ENCODE assay signal across 11 mouse cellular contexts in the genomic region with DNA sequence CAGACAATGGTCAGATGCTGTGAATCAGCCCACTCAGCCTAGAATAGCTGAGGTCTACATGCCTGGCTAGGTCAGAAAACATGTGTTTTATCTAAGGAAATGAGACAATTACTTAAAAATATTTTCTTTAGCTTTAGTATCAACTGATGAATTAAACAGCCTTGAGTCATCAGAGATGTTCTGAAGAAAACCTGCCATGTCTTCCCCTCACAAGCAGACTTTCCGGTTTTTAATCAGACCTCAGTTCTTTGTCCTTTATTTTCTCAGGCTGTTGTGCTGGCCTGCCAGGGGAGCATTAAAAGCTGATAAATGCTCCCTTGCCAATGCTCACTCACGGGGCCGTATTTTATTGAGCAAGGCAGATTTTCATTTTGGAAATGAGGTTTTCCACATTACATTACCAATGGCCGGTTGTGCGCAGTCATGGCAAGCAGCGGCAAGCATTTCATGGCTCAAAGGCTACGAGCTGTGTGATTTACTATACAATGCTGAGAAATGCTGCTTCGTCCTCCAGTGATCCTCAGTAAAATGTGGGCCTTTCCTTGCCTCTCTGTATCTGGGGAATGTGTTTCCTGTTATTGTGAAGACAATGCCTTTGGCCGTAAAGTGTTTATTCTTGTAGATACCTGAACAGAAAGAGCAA.
A peak's percentile ranks its signal among the peaks of the same experiment; 100 is the strongest.
DNase-seq lines count a peak whose midpoint lies in the region; ATAC-seq and TF ChIP-seq lines count a peak whose summit lies in the region.
"Had no signal": no experiment of that assay in that cellular context is flagged by ENCODE, and none has a peak within 500 bp of the region (broad histone marks: within the 10 kb centered on the region; RNA-seq: fewer than 3 reads in every experiment).

No protein-coding gene starts in this region.

- H3K4me2 ChIP-seq in forebrain, embryonic 12.5 days = no peak overlapping the region
- no peak overlapping the region for H3K4me2 ChIP-seq in forebrain, embryonic 11.5 days (ENCODE audit: low read depth, low read length, severe bottlenecking)
- no peak overlapping the region for H3K4me2 ChIP-seq in stomach, embryonic 14.5 days (replicated peaks; ENCODE audit: low read depth, low read length)
- no peak overlapping the region for H3K4me2 ChIP-seq in stomach, postnatal 0 days (replicated peaks; ENCODE audit: low read depth)
- no peak overlapping the region for H3K4me2 ChIP-seq in limb, embryonic 11.5 days (ENCODE audit: low read depth, severe bottlenecking)
- H3K4me2 ChIP-seq: embryonic facial prominence, embryonic 12.5 days had no signal

- no peak for TF ChIP-seq EP300 in stomach, postnatal 0 days (optimal IDR thresholded peaks at IDR 0.05)

- no peaks in the 10 kb centered on the region for H3K36me3 ChIP-seq in forebrain, embryonic 12.5 days (replicated peaks)
- no peaks in the 10 kb centered on the region for H3K36me3 ChIP-seq in forebrain, embryonic 11.5 days (ENCODE audit: control insufficient read depth, insufficient read depth, low read length)
- peaks cover 3% of the 10 kb centered on the region; the same call in 1 of the 2 replicates for H3K36me3 ChIP-seq in stomach, embryonic 14.5 days (ENCODE audit: control insufficient read depth, insufficient read depth, low read length)
- H3K36me3 ChIP-seq in stomach, postnatal 0 days (ENCODE audit: control insufficient read depth, insufficient read depth, low read length) = no peaks in the 10 kb centered on the region
- no peaks in the 10 kb centered on the region for H3K36me3 ChIP-seq in limb, embryonic 11.5 days (ENCODE audit: control insufficient read depth, insufficient read depth, low read length)
- H3K36me3 ChIP-seq: embryonic facial prominence, embryonic 12.5 days had no signal

- intact Hi-C loops in left cerebral cortex, postnatal 4 days (cut with DNase I) = no loop called here

- 53% methylated on average over 9 of the region's 9 CpGs for WGBS in forebrain, embryonic 12.5 days
- WGBS in forebrain, embryonic 11.5 days = 58% methylated on average over 9 of the region's 9 CpGs
- WGBS in stomach, embryonic 14.5 days = 62% methylated on average over 9 of the region's 9 CpGs
- 56% methylated on average over 9 of the region's 9 CpGs for WGBS in stomach, postnatal 0 days
- WGBS in limb, embryonic 11.5 days = 50% methylated on average over 9 of the region's 9 CpGs

- no peak overlapping the region for H3K4me3 ChIP-seq in forebrain, embryonic 12.5 days (replicated peaks)
- no peak overlapping the region for H3K4me3 ChIP-seq in forebrain, embryonic 11.5 days (ENCODE audit: low read depth, low read length)
- H3K4me3 ChIP-seq in stomach, embryonic 14.5 days (ENCODE audit: low read depth, low read length) = no peak overlapping the region
- H3K4me3 ChIP-seq in stomach, postnatal 0 days (ENCODE audit: low read depth, low read length) = no peak overlapping the region
- H3K4me3 ChIP-seq in limb, embryonic 11.5 days (ENCODE audit: low read depth, low read length) = no peak overlapping the region
- H3K4me3 ChIP-seq: embryonic facial prominence, embryonic 12.5 days had no signal

- no peaks in the 10 kb centered on the region for H3K27me3 ChIP-seq in forebrain, embryonic 12.5 days
- no peaks in the 10 kb centered on the region for H3K27me3 ChIP-seq in forebrain, embryonic 11.5 days (ENCODE audit: control insufficient read depth, insufficient read depth, low read length)
- no peaks in the 10 kb centered on the region for H3K27me3 ChIP-seq in stomach, embryonic 14.5 days (ENCODE audit: control insufficient read depth, insufficient read depth, low read length)
- H3K27me3 ChIP-seq in stomach, postnatal 0 days (ENCODE audit: control insufficient read depth, insufficient read depth, low read length) = no peaks in the 10 kb centered on the region
- no peaks in the 10 kb centered on the region for H3K27me3 ChIP-seq in limb, embryonic 11.5 days (ENCODE audit: control insufficient read depth, insufficient read depth, low read length)
- H3K27me3 ChIP-seq: embryonic facial prominence, embryonic 12.5 days had no signal

- no peak for ATAC-seq in forebrain, embryonic 12.5 days (ENCODE audit: low FRiP score)
- ATAC-seq in forebrain, embryonic 11.5 days (replicated peaks; ENCODE audit: low FRiP score) = no peak
- no peak for ATAC-seq in stomach, embryonic 14.5 days (ENCODE audit: insufficient number of reproducible peaks, insufficient read depth, low FRiP score, low read depth)
- no peak for ATAC-seq in stomach, postnatal 0 days (ENCODE audit: low FRiP score, low TSS enrichment)
- 0 out of 2 replicates have a peak, but pooled peaks have one; percentile 26 for ATAC-seq in limb, embryonic 11.5 days (ENCODE audit: insufficient number of reproducible peaks, low FRiP score, low TSS enrichment, low read depth)
- no peak for ATAC-seq in cerebellum, adult (ENCODE audit: insufficient number of reproducible peaks, low FRiP score, low TSS enrichment)

- H3K9ac ChIP-seq in forebrain, embryonic 12.5 days = no peak overlapping the region
- H3K9ac ChIP-seq in forebrain, embryonic 11.5 days (ENCODE audit: low read length) = no peak overlapping the region
- no peak overlapping the region for H3K9ac ChIP-seq in stomach, embryonic 14.5 days (replicated peaks; ENCODE audit: low read depth, low read length)
- H3K9ac ChIP-seq in stomach, postnatal 0 days (ENCODE audit: low read length) = no peak overlapping the region
- H3K9ac ChIP-seq in limb, embryonic 11.5 days (ENCODE audit: low read length) = no peak overlapping the region
- H3K9ac ChIP-seq: embryonic facial prominence, embryonic 12.5 days had no signal

- no peak for DNase-seq in forebrain, embryonic 11.5 days (ENCODE audit: low spot score)
- DNase-seq in stomach, postnatal 0 days (ENCODE audit: low spot score) = no peak
- peak; percentile 40 for DNase-seq in limb, embryonic 11.5 days (ENCODE audit: low spot score)
- no peak for DNase-seq in left cerebral cortex, adult 18-20 months (ENCODE audit: low spot score in 2 of 2)
- no peak for DNase-seq in left cerebral cortex, postnatal 4 days
- DNase-seq: layer of hippocampus, postnatal 36 days; retina, postnatal 1 day had no signal

- TF ChIP-seq CTCF in stomach, postnatal 0 days (IDR thresholded peaks at IDR 0.05; ENCODE audit: low read depth) = no peak

- H3K4me1 ChIP-seq in forebrain, embryonic 12.5 days = peaks cover 13% of the 10 kb centered on the region
- H3K4me1 ChIP-seq in forebrain, embryonic 11.5 days (replicated peaks; ENCODE audit: control insufficient read depth, insufficient read depth, low read length) = no peaks in the 10 kb centered on the region
- H3K4me1 ChIP-seq in stomach, embryonic 14.5 days (ENCODE audit: control insufficient read depth, insufficient read depth, low read length) = peaks cover 7% of the 10 kb centered on the region; the same call in 1 of the 2 replicates
- peaks cover 4% of the 10 kb centered on the region; the same call in 1 of the 2 replicates for H3K4me1 ChIP-seq in stomach, postnatal 0 days (replicated peaks; ENCODE audit: control insufficient read depth, insufficient read depth)
- H3K4me1 ChIP-seq in limb, embryonic 11.5 days (ENCODE audit: control insufficient read depth, insufficient read depth, low read length) = 0 out of 2 replicates have a peak, but pooled peaks cover 9% of the 10 kb centered on the region

- H3K27ac ChIP-seq in forebrain, embryonic 12.5 days = 0 out of 2 replicates have a peak overlapping the region, but pooled peaks have one; percentile 5
- no peak overlapping the region for H3K27ac ChIP-seq in forebrain, embryonic 11.5 days (ENCODE audit: low read depth, low read length)
- H3K27ac ChIP-seq in stomach, embryonic 14.5 days (ENCODE audit: low read length) = peak overlapping the region; percentile 44; the same call in 1 of the 2 replicates
- no peak overlapping the region; the same call in 1 of the 2 replicates for H3K27ac ChIP-seq in stomach, postnatal 0 days (replicated peaks)
- H3K27ac ChIP-seq in limb, embryonic 11.5 days (replicated peaks; ENCODE audit: low read depth, low read length) = peak overlapping the region; percentile 8; the same call in 1 of the 2 replicates
- H3K27ac ChIP-seq: embryonic facial prominence, embryonic 12.5 days had no signal

- no peaks in the 10 kb centered on the region for H3K9me3 ChIP-seq in forebrain, embryonic 12.5 days
- H3K9me3 ChIP-seq in forebrain, embryonic 11.5 days (ENCODE audit: control insufficient read depth, low read length) = no peaks in the 10 kb centered on the region
- no peaks in the 10 kb centered on the region for H3K9me3 ChIP-seq in stomach, embryonic 14.5 days (ENCODE audit: control insufficient read depth, low read depth, low read length)
- H3K9me3 ChIP-seq in stomach, postnatal 0 days (ENCODE audit: control insufficient read depth, low read length) = no peaks in the 10 kb centered on the region
- no peaks in the 10 kb centered on the region for H3K9me3 ChIP-seq in limb, embryonic 11.5 days (ENCODE audit: control insufficient read depth, low read length)
- H3K9me3 ChIP-seq: embryonic facial prominence, embryonic 12.5 days had no signal

Comparison
In these comparisons a context has a peak if more than half of its experiments do, and no peak if none do; other contexts are left out.
1. H3K27ac ChIP-seq: peak in forebrain, embryonic 12.5 days (single experiment), stomach, embryonic 14.5 days (single experiment) and limb, embryonic 11.5 days (single experiment); none in forebrain, embryonic 11.5 days (single experiment) and stomach, postnatal 0 days (single experiment).